Mouse (Mus musculus) mesoderm, embryonic 11.5 days (tissue): ENCODE measurements around the gene Pik3c2b.

ENCODE experiments used
- DNase-seq: peaks from one replicate; pipeline ENCODE4 v3.0.0-alpha.2; 2012; ENCODE audit warnings: low read depth, low spot score

Pik3c2b gene

DNA sequence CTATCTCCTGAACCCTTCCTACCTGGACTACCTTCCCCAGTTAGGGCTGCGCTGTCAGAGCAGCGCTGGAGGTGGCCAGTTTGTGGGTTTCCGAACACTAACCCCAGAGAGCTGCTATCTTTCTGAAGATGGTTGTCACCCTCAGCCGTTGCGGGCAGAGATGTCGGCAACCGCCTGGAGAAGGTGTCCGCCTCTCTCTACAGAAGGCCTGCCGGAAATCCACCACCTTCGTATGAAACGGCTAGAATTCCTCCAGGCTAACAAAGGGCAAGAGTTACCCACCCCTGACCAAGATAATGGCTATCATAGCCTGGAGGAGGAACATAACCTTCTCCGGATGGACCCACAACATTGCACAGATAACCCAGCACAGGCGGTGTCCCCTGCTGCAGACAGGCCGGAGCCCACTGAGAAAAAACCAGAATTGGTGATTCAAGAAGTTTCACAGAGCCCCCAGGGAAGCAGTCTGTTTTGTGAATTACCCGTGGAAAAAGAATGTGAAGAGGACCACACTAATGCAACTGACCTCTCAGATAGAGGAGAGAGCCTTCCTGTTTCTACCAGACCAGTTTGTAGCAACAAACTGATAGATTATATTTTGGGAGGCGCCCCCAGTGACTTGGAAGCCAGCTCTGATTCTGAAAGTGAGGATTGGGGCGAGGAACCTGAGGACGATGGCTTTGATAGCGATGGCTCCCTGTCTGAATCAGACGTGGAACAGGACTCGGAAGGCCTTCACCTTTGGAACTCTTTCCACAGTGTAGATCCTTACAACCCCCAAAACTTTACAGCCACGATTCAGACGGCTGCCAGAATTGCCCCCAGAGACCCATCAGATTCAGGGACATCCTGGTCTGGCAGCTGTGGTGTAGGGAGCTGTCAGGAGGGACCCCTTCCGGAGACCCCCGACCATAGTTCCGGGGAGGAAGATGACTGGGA, 87.2 kb downstream of the Pik3c2b start:
- no peak for DNase-seq

DNA sequence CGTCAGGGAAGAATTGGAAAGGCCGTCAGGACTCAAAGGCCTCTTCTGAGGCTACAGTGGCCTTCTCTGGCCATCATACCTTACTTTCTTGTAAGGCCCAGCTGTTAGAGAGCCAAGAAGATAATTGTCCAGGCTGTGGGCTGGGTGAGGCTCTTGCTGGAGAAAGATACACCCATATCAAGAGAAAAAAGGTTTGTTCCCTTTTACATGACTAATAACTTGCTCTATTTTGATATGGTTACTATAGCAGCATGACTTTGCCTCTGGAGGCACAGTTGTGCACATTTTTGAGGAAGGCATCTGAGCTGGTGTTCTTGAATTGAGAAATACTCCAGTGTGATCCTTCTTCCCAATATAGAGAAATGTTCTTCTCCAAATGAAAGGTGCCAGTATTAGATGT, 88.0 kb downstream of the Pik3c2b start:
- DNase-seq, result no peak

DNA sequence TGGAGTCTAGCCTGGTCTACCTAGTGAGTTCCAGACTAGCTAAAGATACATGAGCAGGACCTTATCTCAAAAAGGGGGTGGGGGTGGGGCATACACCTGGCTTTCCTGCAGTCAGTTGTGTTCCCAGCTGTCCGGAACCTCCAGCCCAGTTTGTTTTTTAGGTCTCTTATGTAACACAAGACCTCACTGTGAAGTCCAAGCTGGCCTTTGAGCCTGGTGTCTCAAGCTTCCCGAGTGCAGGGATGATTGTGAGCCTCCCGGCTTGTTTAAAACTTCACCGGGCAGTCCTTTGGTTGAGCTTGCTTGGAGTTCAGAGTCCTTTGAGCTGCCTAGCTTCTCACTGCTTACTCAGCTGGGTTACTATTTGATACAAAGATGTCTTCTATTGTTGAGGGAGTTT, 88.6 kb downstream of the Pik3c2b start:
- DNase-seq, result no peak

DNA sequence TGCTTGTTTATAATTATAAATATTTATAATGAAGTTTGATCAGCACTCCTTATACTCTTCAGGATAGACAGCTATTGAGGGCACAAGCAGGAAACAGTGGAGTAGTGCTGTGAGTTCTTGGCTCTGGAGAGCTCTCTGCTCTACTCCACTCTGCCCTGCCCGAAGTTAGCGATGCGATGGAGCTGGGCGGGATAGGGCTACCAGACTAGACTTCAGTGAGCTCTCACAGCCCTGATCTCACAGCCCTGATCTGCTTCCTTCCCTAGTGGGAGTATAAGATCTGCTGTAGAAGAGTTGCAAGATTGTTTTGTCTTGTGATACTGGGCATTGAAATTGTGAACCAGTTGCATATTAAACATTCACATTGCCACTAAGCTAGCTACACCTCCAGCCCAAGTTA, 89.4 kb downstream of the Pik3c2b start:
- no peak for DNase-seq

DNA sequence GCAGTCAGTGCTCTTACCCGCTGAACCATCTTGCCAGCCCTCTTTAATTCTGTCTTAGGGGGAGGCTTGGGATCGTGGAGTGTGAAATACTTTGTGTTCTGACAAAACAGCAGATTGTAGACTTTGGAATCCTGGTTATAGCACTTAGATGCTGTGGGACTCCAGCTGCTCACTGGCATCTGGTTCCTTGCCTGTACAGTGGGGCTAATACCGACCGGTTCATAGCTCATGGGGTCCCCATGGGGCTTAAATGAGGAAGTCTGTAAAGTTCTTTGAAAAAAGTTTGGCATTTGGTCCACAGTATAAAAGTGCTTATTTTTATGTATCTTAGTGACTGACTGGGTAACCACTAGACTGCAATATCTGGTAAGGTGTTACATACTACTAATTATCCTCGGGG, 90.3 kb downstream of the Pik3c2b start:
- DNase-seq, result no peak

DNA sequence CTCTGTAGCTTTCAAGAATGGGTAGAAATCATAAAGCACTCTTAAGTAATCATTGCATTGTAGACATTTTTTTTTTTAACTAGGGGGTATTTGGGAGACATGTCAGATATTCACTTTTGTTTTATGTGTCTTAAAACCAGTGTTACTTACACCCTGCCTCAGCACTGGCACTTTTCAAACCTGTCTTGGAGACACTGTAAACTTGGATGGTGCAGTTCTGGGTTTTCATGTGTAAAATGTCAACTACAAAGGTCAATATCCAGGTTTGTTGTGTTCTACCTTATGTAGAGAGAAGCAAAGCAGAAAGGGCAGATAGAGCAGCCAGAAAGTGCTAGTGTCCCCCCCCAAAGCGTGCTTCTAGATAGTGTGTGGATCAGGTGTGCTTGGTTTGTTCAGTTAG, 92.9 kb downstream of the Pik3c2b start:
- no peak for DNase-seq

DNA sequence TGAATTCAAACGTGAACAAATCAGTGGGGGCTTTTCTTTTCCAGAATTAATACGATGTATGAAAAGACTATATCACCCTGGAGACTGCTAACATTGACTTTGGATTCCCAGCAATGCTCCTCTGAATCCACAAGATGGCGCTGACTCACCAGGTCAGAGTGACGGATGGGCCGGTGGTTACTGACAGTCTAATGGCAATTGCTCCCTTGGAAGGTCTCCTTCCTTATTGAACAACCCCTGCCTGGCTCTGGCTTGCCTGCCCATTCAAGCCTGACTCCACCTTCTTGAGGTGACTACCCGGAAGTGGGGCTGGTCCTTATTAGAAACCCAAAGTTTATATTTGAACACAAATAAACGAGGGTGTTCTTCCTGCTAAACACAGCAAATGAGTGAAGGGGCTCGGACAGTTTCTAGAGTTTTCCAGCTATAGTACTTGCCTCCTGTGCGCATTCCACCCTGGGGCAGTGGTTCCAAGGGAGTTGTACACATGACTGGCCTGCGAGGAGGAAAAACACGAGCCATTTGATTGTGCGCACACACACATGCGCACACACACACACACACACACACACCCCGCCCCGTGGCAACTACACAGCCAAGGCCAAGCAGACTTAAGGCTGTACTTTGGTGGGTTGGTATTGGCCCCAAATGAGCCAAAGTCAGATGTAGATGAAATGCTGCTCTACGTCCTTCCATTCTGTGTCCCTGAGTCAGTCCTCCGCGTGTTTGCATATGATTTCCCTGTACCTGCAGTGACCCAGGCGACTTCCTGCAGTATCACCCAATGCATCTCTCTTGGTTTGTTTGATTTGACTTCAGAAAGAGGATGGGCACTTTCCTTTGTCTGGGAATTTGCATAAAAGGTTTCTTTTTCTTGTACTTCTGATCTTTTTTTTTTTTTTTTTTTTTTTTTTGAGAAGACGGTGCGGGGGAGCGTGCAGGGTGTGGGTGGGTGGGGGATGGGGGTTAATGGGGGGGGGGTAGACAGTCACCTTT, 100.8 kb downstream of the Pik3c2b start:
- peak; percentile 65 for DNase-seq

DNA sequence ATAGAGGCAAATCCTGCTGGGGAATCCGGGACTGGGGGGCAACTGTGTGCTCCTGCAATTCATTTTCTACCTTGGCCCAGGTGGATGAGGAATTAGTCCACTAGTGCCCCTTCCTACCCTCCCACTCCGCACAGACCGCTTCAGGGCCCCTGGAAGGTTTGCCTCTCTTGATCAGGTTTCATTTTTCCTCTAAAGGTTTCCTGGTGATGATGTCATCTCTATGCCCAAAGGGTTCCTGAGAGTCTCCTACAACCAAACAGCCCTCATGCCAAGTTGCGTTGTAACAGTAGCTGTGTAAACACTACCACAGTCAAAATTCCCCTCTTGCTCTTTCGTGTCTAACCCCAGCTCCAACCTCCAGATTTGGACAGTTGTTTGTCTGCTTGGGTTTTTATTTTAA, 101.9 kb downstream of the Pik3c2b start:
- no peak for DNase-seq

DNA sequence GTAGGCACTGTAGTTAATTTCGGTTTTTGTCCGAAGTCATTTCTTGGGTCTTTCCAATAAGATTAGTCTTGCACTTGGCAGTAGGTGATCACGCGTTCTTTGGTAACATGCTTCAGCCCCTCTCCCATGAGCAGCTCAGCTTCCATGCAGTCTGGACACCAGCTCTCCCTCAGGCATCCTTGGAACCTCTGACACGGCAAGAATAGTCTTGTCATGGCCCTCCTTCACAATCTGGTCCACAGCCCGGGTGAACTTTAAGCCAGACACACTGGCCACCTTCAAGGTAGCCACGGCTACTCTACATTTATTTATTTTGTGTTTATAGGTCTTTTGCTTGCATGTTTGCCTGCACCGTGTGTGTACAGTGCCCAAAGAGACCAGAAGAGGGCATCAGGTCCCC, 102.7 kb downstream of the Pik3c2b start:
- no peak for DNase-seq

DNA sequence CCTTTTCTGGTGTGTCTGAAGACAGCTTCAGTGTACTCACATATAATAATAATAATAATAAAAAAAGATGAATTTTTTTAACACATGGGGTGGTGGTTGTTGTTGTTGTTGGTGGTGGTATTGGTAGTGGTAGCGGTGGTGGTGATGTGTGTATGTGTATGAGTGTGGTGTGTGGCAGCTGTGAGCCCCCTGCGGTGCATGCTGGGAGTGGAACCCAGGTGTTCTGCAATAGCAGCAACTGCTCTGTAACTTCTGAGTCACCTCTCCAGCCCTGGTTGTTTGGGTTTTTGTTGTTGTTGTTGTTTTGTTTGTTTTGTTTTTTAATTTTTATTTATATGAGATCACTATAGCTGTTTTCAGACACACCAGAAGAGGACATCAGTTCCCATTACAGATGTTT, 105.1 kb downstream of the Pik3c2b start:
- DNase-seq, result no peak

DNA sequence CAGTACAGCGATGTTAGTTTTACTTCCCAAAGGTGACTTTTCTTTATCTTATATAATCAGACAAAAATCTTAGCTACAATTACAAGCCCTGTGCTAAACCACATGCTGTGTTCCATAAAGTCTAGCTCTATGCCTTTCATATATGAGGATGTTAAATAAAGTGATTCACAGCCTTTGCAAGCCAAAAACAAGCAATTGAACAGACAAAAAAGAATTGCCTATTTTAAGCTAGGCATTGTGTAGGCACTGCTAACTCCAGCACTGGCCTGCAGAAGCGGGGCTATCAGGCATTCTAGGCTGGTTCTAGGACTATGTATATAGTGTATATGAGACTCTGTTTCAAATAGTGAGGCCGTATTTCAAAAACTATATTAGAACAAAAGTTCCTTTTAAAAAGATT, 106.7 kb downstream of the Pik3c2b start:
- DNase-seq, result no peak

DNA sequence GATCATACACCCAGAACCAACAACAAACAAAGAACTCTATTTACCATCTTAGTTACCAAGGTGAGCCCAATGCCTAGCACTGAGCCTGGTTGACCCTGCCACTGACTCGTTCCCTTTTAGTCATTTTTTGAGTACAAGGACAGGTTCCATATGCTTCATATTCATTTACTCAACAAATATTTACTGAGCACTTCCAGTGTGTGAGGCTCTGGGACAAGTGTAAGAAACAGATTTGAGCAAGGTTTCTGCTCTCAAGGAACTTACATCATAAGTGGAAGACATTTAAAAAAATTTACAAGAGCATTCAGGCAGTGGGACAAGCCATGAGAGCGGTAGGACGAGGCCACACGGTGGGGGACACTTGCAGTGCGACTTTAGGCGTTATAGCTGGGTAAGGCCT, 109.8 kb downstream of the Pik3c2b start:
- no peak for DNase-seq
